ENCODE assay signal across 13 mouse cellular contexts in the genomic region with DNA sequence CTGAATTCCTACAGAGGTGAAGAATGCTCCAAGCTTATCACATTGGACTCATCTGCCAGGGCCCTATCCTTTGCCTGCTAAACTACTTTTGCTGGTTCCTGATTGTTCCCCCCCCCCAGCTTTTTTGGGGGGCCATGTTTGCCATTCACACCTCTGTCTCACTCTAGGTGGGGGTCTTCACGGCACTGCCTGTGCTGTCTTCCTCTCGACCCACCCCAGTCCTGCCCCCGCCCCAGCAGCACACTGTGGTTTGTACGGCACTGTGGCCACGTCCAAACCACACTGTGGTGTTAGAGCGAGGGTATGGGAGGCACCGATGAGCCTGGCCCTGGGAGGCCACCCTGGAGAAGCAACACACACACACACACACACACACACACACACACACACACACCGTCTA. TPM values are rescaled to one million over a fixed set of nuclear protein-coding genes. Genes with fewer than 3 reads are reported as not detected.
DNase-seq lines count a peak whose midpoint lies in the region; ATAC-seq and TF ChIP-seq lines count a peak whose summit lies in the region.
"Had no signal": no experiment of that assay in that cellular context is flagged by ENCODE, and none has a peak within 500 bp of the region (broad histone marks: within the 10 kb centered on the region; RNA-seq: fewer than 3 reads in every experiment).

No protein-coding gene starts in this region.

- H3K9me3 ChIP-seq in megakaryocyte, embryonic 14.5 days = no peaks in the 10 kb centered on the region
- H3K9me3 ChIP-seq in embryonic facial prominence, embryonic 15.5 days (replicated peaks) = no peaks in the 10 kb centered on the region

- DNase-seq in cerebellum, adult 2 months = no peak
- no peak for DNase-seq in cerebellum, postnatal 25 days
- DNase-seq in kidney, adult 2 months = no peak
- no peak for DNase-seq in kidney, adult 11 months
- DNase-seq in ovary, adult 18-20 months (ENCODE audit: low spot score) = no peak
- DNase-seq: cerebellum, postnatal 36 days; right cerebral cortex, postnatal 4 days had no signal

- no peaks in the 10 kb centered on the region; the same call in 1 of the 2 replicates for H3K36me3 ChIP-seq in kidney, adult 2 months (ENCODE audit: control insufficient read depth, insufficient read depth, low read length)
- peaks cover 42% of the 10 kb centered on the region for H3K36me3 ChIP-seq in megakaryocyte, embryonic 14.5 days (replicated peaks; ENCODE audit: low read length)
- H3K36me3 ChIP-seq in embryonic facial prominence, embryonic 15.5 days = peaks cover 12% of the 10 kb centered on the region; the same call in 1 of the 2 replicates

- H3K27me3 ChIP-seq in cerebellum, adult 2 months (ENCODE audit: control insufficient read depth, insufficient read depth, low read length) = no peaks in the 10 kb centered on the region
- no peaks in the 10 kb centered on the region for H3K27me3 ChIP-seq in kidney, adult 2 months (replicated peaks; ENCODE audit: control insufficient read depth, insufficient read depth, low read length)
- H3K27me3 ChIP-seq in megakaryocyte, embryonic 14.5 days (replicated peaks) = peaks cover 9% of the 10 kb centered on the region
- peaks cover 14% of the 10 kb centered on the region for H3K27me3 ChIP-seq in embryonic facial prominence, embryonic 15.5 days

- H3K9ac ChIP-seq in embryonic facial prominence, embryonic 15.5 days = no peak overlapping the region

- H3K4me3 ChIP-seq in cerebellum, adult 2 months (replicated peaks; ENCODE audit: insufficient read depth, low read depth, low read length) = peak overlapping the region; percentile 52
- no peak overlapping the region for H3K4me3 ChIP-seq in kidney, adult 2 months (ENCODE audit: insufficient read depth, low read depth, low read length)
- H3K4me3 ChIP-seq in megakaryocyte, embryonic 14.5 days (replicated peaks) = peak overlapping the region; percentile 62
- H3K4me3 ChIP-seq in embryonic facial prominence, embryonic 15.5 days (replicated peaks) = no peak overlapping the region

- H3K4me2 ChIP-seq in embryonic facial prominence, embryonic 15.5 days (replicated peaks) = no peak overlapping the region

- TF ChIP-seq POLR2A in cerebellum, adult 2 months (IDR thresholded peaks at IDR 0.05; ENCODE audit: borderline replicate concordance, insufficient read depth, low read length) = no peak
- no peak for TF ChIP-seq POLR2A in kidney, adult 2 months (IDR thresholded peaks at IDR 0.05; ENCODE audit: low read depth, low read length)

- ATAC-seq in megakaryocyte, adult 5-6 weeks (ENCODE audit: poor library complexity, severe bottlenecking) = no peak
- no peak for ATAC-seq in embryonic facial prominence, embryonic 15.5 days (ENCODE audit: insufficient number of reproducible peaks, low FRiP score, low TSS enrichment, low read depth)
- ATAC-seq: activated CD4-positive, CD25-positive, alpha-beta regulatory T cell, adult 4 months had no signal

- H3K4me1 ChIP-seq in cerebellum, adult 2 months (ENCODE audit: control insufficient read depth, insufficient read depth, low read length) = peaks cover 10% of the 10 kb centered on the region
- H3K4me1 ChIP-seq in kidney, adult 2 months (ENCODE audit: control insufficient read depth, insufficient read depth, low read length) = peaks cover 16% of the 10 kb centered on the region
- peaks cover 70% of the 10 kb centered on the region for H3K4me1 ChIP-seq in megakaryocyte, embryonic 14.5 days
- peaks cover 62% of the 10 kb centered on the region for H3K4me1 ChIP-seq in embryonic facial prominence, embryonic 15.5 days

- WGBS in cerebellum, adult 2 months = 49% methylated on average over 8 of the region's 8 CpGs
- 89% methylated on average over 8 of the region's 8 CpGs for WGBS in kidney, adult 2 months
- WGBS in embryonic facial prominence, embryonic 15.5 days = 81% methylated on average over 8 of the region's 8 CpGs

- H3K27ac ChIP-seq in cerebellum, adult 2 months (ENCODE audit: insufficient read depth, low read length) = peak overlapping the region; percentile 39; the same call in 1 of the 2 replicates
- peak overlapping the region; percentile 13 for H3K27ac ChIP-seq in kidney, adult 2 months (ENCODE audit: insufficient read depth, low read depth, low read length)
- peak overlapping the region; percentile 65 for H3K27ac ChIP-seq in embryonic facial prominence, embryonic 15.5 days (replicated peaks)

- TF ChIP-seq CTCF in cerebellum, adult 2 months (IDR thresholded peaks at IDR 0.05; ENCODE audit: borderline replicate concordance, insufficient read depth, low read depth, low read length) = no peak
- TF ChIP-seq CTCF in kidney, adult 2 months (conservative IDR thresholded peaks at IDR 0.05; ENCODE audit: insufficient read depth, insufficient read length, low read depth, low read length) = no peak

RNA-seq across cellular contexts. Expression of a gene that starts 3.2 kb away (rescaled TPM):
- polyA plus RNA-seq in cerebellum, adult 2 months (2012; rRNA removed) = 94.0 and 96.5 TPM in 2 replicates
- polyA plus RNA-seq in kidney, adult 2 months (2012; rRNA removed) = 73.6 and 78.9 TPM in 2 replicates
- polyA plus RNA-seq in megakaryocyte, embryonic 14.5 days (2012; ENCODE audit: insufficient read depth, low replicate concordance) = 169 and 210 TPM in 2 replicates
- total RNA-seq in megakaryocyte, adult 5-6 weeks (2015) = 74.4 and 77.6 TPM in 2 replicates
- total RNA-seq in megakaryocyte, adult 5-6 weeks (2017) = 25.6 and 31.5 TPM in 2 replicates
- 157 and 177 TPM in 2 replicates for polyA plus RNA-seq in embryonic facial prominence, embryonic 15.5 days (2015; fragmentation: Nextera tagmentation; extraction: Ambion mirVana)

RNA-seq across cellular contexts. Expression of a gene that starts 4.9 kb away (rescaled TPM):
- 1.1 and 1.4 TPM in 2 replicates for polyA plus RNA-seq in cerebellum, adult 2 months (2012; rRNA removed)
- polyA plus RNA-seq in kidney, adult 2 months (2012; rRNA removed) = 7.9 and 8.8 TPM in 2 replicates
- not detected in 2 replicates for polyA plus RNA-seq in megakaryocyte, embryonic 14.5 days (2012; ENCODE audit: insufficient read depth, low replicate concordance)
- 0.04 and 0.27 TPM in 2 replicates for total RNA-seq in megakaryocyte, adult 5-6 weeks (2015)
- total RNA-seq in megakaryocyte, adult 5-6 weeks (2017) = not detected in 2 replicates
- 11.9 and 12.4 TPM in 2 replicates for polyA plus RNA-seq in embryonic facial prominence, embryonic 15.5 days (2015; fragmentation: Nextera tagmentation; extraction: Ambion mirVana)
- total RNA-seq: MEL; neutrophil, adult 5-6 weeks had no signal

RNA-seq across cellular contexts. Expression of a gene that starts 5.1 kb away (rescaled TPM):
- polyA plus RNA-seq in cerebellum, adult 2 months (2012; rRNA removed) = 9.7 and 10.3 TPM in 2 replicates
- polyA plus RNA-seq in kidney, adult 2 months (2012; rRNA removed) = 13.9 and 15.8 TPM in 2 replicates
- 25.7 and 41.9 TPM in 2 replicates for polyA plus RNA-seq in megakaryocyte, embryonic 14.5 days (2012; ENCODE audit: insufficient read depth, low replicate concordance)
- 4.0 and 5.2 TPM in 2 replicates for total RNA-seq in megakaryocyte, adult 5-6 weeks (2015)
- 0.11 and 4.3 TPM in 2 replicates for total RNA-seq in megakaryocyte, adult 5-6 weeks (2017)
- polyA plus RNA-seq in embryonic facial prominence, embryonic 15.5 days (2015; fragmentation: Nextera tagmentation; extraction: Ambion mirVana) = 9.5 and 12.0 TPM in 2 replicates

RNA-seq across cellular contexts. Expression of a gene that starts 5.1 kb away (rescaled TPM):
- polyA plus RNA-seq in cerebellum, adult 2 months (2012; rRNA removed) = 359 TPM in 2 replicates
- 457 and 485 TPM in 2 replicates for polyA plus RNA-seq in kidney, adult 2 months (2012; rRNA removed)
- 869 and 1,064 TPM in 2 replicates for polyA plus RNA-seq in megakaryocyte, embryonic 14.5 days (2012; ENCODE audit: insufficient read depth, low replicate concordance)
- total RNA-seq in megakaryocyte, adult 5-6 weeks (2015) = 221 and 238 TPM in 2 replicates
- total RNA-seq in megakaryocyte, adult 5-6 weeks (2017) = 29.7 and 38.5 TPM in 2 replicates
- polyA plus RNA-seq in embryonic facial prominence, embryonic 15.5 days (2015; fragmentation: Nextera tagmentation; extraction: Ambion mirVana) = 231 and 240 TPM in 2 replicates

RNA-seq across cellular contexts. Expression of a gene that starts 13.6 kb away (rescaled TPM):
- polyA plus RNA-seq in cerebellum, adult 2 months (2012; rRNA removed) = 8.8 and 11.3 TPM in 2 replicates
- 44.0 and 48.8 TPM in 2 replicates for polyA plus RNA-seq in kidney, adult 2 months (2012; rRNA removed)
- 5.3 and 8.1 TPM in 2 replicates for polyA plus RNA-seq in megakaryocyte, embryonic 14.5 days (2012; ENCODE audit: insufficient read depth, low replicate concordance)
- total RNA-seq in megakaryocyte, adult 5-6 weeks (2015) = 1.9 and 2.5 TPM in 2 replicates
- 2.3 and 7.7 TPM in 2 replicates for total RNA-seq in megakaryocyte, adult 5-6 weeks (2017)
- 10.3 and 13.2 TPM in 2 replicates for polyA plus RNA-seq in embryonic facial prominence, embryonic 15.5 days (2015; fragmentation: Nextera tagmentation; extraction: Ambion mirVana)

Comparison
In these comparisons a context has a peak if more than half of its experiments do, and no peak if none do; other contexts are left out.
1. H3K27ac ChIP-seq: peak in every context shown above with its lines; median percentile 65 in embryonic facial prominence, embryonic 15.5 days; 39 in cerebellum, adult 2 months; 13 in kidney, adult 2 months.
2. H3K4me3 ChIP-seq: peak in cerebellum, adult 2 months (single experiment) and megakaryocyte, embryonic 14.5 days (single experiment); none in kidney, adult 2 months (single experiment) and embryonic facial prominence, embryonic 15.5 days (single experiment).